18 mouse cellular contexts compared by ENCODE assay signal in the genomic region with DNA sequence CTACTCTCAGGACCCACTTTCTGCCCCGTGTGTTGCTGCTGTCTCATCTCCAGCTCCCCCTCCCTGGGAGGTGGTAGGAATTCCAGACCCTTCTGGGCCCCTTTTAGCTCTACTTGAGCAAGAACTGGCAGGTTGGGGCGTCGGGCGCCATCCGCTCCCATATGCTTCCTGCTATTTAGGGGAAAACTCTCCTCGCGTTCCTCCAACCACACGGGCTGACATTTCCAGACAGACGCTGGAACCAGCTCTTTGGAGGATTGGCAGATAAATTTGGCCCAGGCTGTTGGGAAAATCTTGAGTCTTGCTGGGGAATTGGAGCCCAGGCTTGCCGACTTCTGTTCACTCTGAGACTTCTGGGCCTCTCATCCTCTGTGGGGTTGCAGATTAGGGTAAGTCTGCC. TPM values are rescaled to one million over a fixed set of nuclear protein-coding genes. Genes with fewer than 3 reads are reported as not detected.
DNase-seq lines count a peak whose midpoint lies in the region; ATAC-seq lines count a peak whose summit lies in the region.
"Had no signal": no experiment of that assay in that cellular context is flagged by ENCODE, and none has a peak within 500 bp of the region (broad histone marks: within the 10 kb centered on the region; RNA-seq: fewer than 3 reads in every experiment).

No protein-coding gene starts in this region.

- peak; percentile 52 to 60 for DNase-seq in cerebellum, postnatal 10 days
- DNase-seq in cerebellum, adult 11 months, result no peak
- peak; percentile 83 for DNase-seq in layer of hippocampus, adult 9-11 months
- peak; percentile 88 to 93 for DNase-seq in right cerebral cortex, postnatal 10 days (ENCODE audit: low spot score in 2 of 2)
- no peak for DNase-seq in urinary bladder, postnatal 4 days (ENCODE audit: low spot score in 2 of 2)
- no peak for DNase-seq in adrenal gland, adult 8-10 months
- no peak for DNase-seq in urinary bladder, postnatal 14 days (ENCODE audit: low spot score)
- DNase-seq: adrenal gland, postnatal 25 days; heart, postnatal 4 days; kidney, postnatal 10 days had no signal

- no peak overlapping the region for H3K9ac ChIP-seq in forebrain, embryonic 16.5 days (replicated peaks; ENCODE audit: low read depth, low read length)
- H3K9ac ChIP-seq: embryonic facial prominence, embryonic 13.5 days; limb, embryonic 15.5 days; lung, embryonic 15.5 days; neural tube, embryonic 15.5 days; stomach, embryonic 15.5 days had no signal

- H3K27ac ChIP-seq in forebrain, embryonic 16.5 days (ENCODE audit: low read length), result peak overlapping the region; percentile 51
- H3K27ac ChIP-seq: embryonic facial prominence, embryonic 13.5 days; heart, embryonic 10.5 days; limb, embryonic 15.5 days; lung, embryonic 15.5 days; neural tube, embryonic 15.5 days; stomach, embryonic 15.5 days had no signal

- no peaks in the 10 kb centered on the region for H3K36me3 ChIP-seq in forebrain, embryonic 16.5 days (ENCODE audit: control insufficient read depth, insufficient read depth)
- H3K36me3 ChIP-seq: embryonic facial prominence, embryonic 13.5 days; heart, embryonic 10.5 days; limb, embryonic 15.5 days; lung, embryonic 15.5 days; neural tube, embryonic 15.5 days; stomach, embryonic 15.5 days had no signal

- H3K4me1 ChIP-seq in forebrain, embryonic 16.5 days (replicated peaks; ENCODE audit: control insufficient read depth, insufficient read depth, low read length), result peaks cover 20% of the 10 kb centered on the region
- H3K4me1 ChIP-seq: embryonic facial prominence, embryonic 13.5 days; limb, embryonic 15.5 days; lung, embryonic 15.5 days; stomach, embryonic 15.5 days had no signal

- peak; percentile 81 for ATAC-seq in forebrain, embryonic 16.5 days
- ATAC-seq: inflammation-experienced regulatory T-cells, adult 6 months had no signal

- H3K4me3 ChIP-seq in forebrain, embryonic 16.5 days (replicated peaks; ENCODE audit: low read length), result no peak overlapping the region
- H3K4me3 ChIP-seq: embryonic facial prominence, embryonic 13.5 days; heart, embryonic 10.5 days; limb, embryonic 15.5 days; lung, embryonic 15.5 days; neural tube, embryonic 15.5 days; stomach, embryonic 15.5 days had no signal

- H3K27me3 ChIP-seq in forebrain, embryonic 16.5 days (replicated peaks; ENCODE audit: control insufficient read depth, insufficient read depth, low read length), result no peaks in the 10 kb centered on the region
- H3K27me3 ChIP-seq: embryonic facial prominence, embryonic 13.5 days; limb, embryonic 15.5 days; lung, embryonic 15.5 days; neural tube, embryonic 15.5 days; stomach, embryonic 15.5 days had no signal

- H3K9me3 ChIP-seq in forebrain, embryonic 16.5 days (ENCODE audit: control insufficient read depth, low read length), result no peaks in the 10 kb centered on the region
- H3K9me3 ChIP-seq: embryonic facial prominence, embryonic 13.5 days; heart, embryonic 10.5 days; limb, embryonic 15.5 days; lung, embryonic 15.5 days; neural tube, embryonic 15.5 days; stomach, embryonic 15.5 days had no signal

- no peak overlapping the region for H3K4me2 ChIP-seq in forebrain, embryonic 16.5 days (ENCODE audit: low read length)
- H3K4me2 ChIP-seq: embryonic facial prominence, embryonic 13.5 days; limb, embryonic 15.5 days; lung, embryonic 15.5 days; neural tube, embryonic 15.5 days; stomach, embryonic 15.5 days had no signal

- WGBS in forebrain, embryonic 16.5 days, result 57% methylated on average over 10 of the region's 10 CpGs

RNA-seq across cellular contexts. Expression of a gene that starts 59.8 kb away (rescaled TPM):
- polyA plus RNA-seq in forebrain, embryonic 16.5 days (2015; fragmentation: Nextera tagmentation; extraction: Ambion mirVana), result 342 and 361 TPM in 2 replicates
- 10 to 100 TPM; 43.0 to 72.3 (median 58.4) TPM for total RNA-seq in adrenal gland, adult 8-10 months (2022)

Comparison
In these comparisons a context has a peak if more than half of its experiments do, and no peak if none do; other contexts are left out.
1. DNase-seq: peak in cerebellum, postnatal 10 days (2 of 2), layer of hippocampus, adult 9-11 months (single experiment) and right cerebral cortex, postnatal 10 days (2 of 2); none in cerebellum, adult 11 months (single experiment), urinary bladder, postnatal 4 days (0 of 2), adrenal gland, adult 8-10 months (single experiment) and urinary bladder, postnatal 14 days (single experiment).